Mouse (Mus musculus) embryonic facial prominence, embryonic 13.5 days (tissue): Measurements from ENCODE around the gene Theg. TPM values are rescaled to one million over a fixed set of nuclear protein-coding genes. Genes with fewer than 3 reads are reported as not detected.

Experiments used
- ATAC-seq: fragments of 200-750 bp; cut with Nextera tagmentation; 2 replicates; pipeline ENCODE4 v1.8.0; 2017; ENCODE audit warnings: low read depth; ENCODE audit not compliant: insufficient number of reproducible peaks, insufficient read depth, low FRiP score, low TSS enrichment
- H3K27ac ChIP-seq: fragments of 300-500 bp; sonication (generic); 2 replicates; pipeline ENCODE4 v1.5.1; 2015; ENCODE audit warnings: moderate library complexity, mild to moderate bottlenecking, inconsistent platforms
- H3K27me3 ChIP-seq: fragments of 300-500 bp; sonication (generic); 2 replicates; pipeline ENCODE4 v1.6.1; 2015; ENCODE audit warnings: mild to moderate bottlenecking, inconsistent platforms
- H3K36me3 ChIP-seq: fragments of 300-500 bp; sonication (generic); 2 replicates; pipeline ENCODE4 v1.6.1; 2015; ENCODE audit warnings: mild to moderate bottlenecking, inconsistent platforms
- H3K4me1 ChIP-seq: fragments of 300-500 bp; sonication (generic); 2 replicates; pipeline ENCODE4 v1.6.1; 2015; ENCODE audit warnings: inconsistent platforms
- H3K4me2 ChIP-seq: fragments of 300-500 bp; sonication (generic); 2 replicates; pipeline ENCODE4 v1.6.1; 2015; ENCODE audit warnings: moderate library complexity, mild to moderate bottlenecking, inconsistent platforms
- H3K4me3 ChIP-seq: fragments of 300-500 bp; sonication (generic); 2 replicates; pipeline ENCODE4 v1.5.1; 2015; ENCODE audit warnings: mild to moderate bottlenecking, inconsistent platforms
- H3K9ac ChIP-seq: fragments of 300-500 bp; sonication (generic); 2 replicates; pipeline ENCODE4 v1.6.1; 2015; ENCODE audit warnings: mild to moderate bottlenecking, inconsistent platforms
- H3K9me3 ChIP-seq: fragments of 300-500 bp; sonication (generic); 2 replicates; pipeline ENCODE4 v1.6.1; 2016; ENCODE audit warnings: inconsistent platforms
- WGBS: fragments of 180-500 bp; shearing (Covaris S2); methylation state at CpG from one replicate; pipeline ENCODE4 v1.1.7; 2015; ENCODE audit warnings: mixed read lengths; 5-methylcytosine and 5-hydroxymethylcytosine counted together
- polyA plus RNA-seq: library from polyadenylated mRNA; unstranded; fragments of >200 nt; fragmentation: Nextera tagmentation; extraction: Ambion mirVana; gene quantifications from 2 replicates; pipeline ENCODE4 v1.2.1, GENCODE M21; 2015

Theg gene
- polyA plus RNA-seq, 1 experiment from 2014 or later, result not detected

DNA sequence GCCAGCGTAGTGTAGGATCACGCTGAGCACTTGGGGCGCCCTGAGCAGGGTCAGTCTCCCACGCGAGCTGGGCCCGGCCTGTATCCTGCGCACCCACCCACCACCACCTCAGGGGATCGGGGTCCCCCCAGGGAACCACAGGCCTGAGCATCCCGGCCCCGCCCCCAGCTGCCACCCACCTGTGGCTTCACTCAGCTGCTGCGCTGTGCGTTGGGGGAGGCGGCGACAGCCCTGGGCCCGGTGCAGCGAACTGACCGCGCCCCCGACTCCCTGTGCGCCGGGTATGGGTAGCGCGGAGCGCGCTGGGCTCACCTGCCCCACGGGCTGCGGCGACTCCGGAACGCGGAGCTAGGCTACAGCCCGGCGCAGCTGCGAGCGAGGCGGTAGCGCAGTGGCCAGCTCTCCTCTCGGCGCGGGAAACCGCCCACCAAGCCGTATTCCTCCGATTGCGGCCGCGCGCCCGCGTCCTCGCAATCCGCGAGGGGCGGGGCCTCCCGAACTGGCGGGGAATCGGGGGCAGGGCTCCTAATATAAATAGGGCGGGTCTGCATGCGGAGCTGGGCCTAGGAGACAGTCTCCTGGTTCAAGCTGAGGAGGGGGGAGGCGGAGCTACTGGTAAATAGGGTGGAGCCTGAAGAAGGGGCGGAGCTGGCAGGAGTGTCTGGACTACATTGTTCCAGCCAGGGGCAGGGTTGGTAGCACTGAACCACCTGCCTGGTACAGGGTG, 26.6 kb upstream of the Theg start, which contains the start of gene C2cd4c:
C2cd4c (minus strand) TSS at position 448 of the 727 bp plus-strand sequence.
- under 1% methylated on average over 58 of the region's 60 CpGs for WGBS
- no peaks in the 10 kb centered on the region for H3K36me3 ChIP-seq
- peak within 1 kb of the TSS; percentile 73 for H3K9ac ChIP-seq
- peaks cover 47% of the 10 kb centered on the region for H3K27me3 ChIP-seq
- H3K4me3 ChIP-seq, result peak within 1 kb of the TSS; percentile 64
- H3K4me1 ChIP-seq, result peaks cover 24% of the 10 kb centered on the region
- H3K4me2 ChIP-seq, result peak within 1 kb of the TSS; percentile 97
- ATAC-seq, result peak; percentile 50
- H3K27ac ChIP-seq, result no peak within 1 kb of the TSS
- no peaks in the 10 kb centered on the region for H3K9me3 ChIP-seq

GRCm38 (mm10) chr10:79612192-79613135, 25.3 kb upstream of the Theg start:
- Histone ChIP-seq H3K9ac (peak overlapping the region; percentile 17; the same call in 1 of the 2 replicates), H3K27me3 (peaks cover 47% of the 10 kb centered on the region)
- no peak for ATAC-seq

GRCm38 (mm10) chr10:79611296-79611695, 24.2 kb upstream of the Theg start:
- Histone ChIP-seq H3K9me3 (no peaks in the 10 kb centered on the region), H3K4me3 (no peak overlapping the region), H3K4me2 (no peak overlapping the region), H3K36me3 (no peaks in the 10 kb centered on the region), H3K27ac (no peak overlapping the region), H3K4me1 (peaks cover 24% of the 10 kb centered on the region), H3K9ac (no peak overlapping the region), H3K27me3 (peaks cover 47% of the 10 kb centered on the region)
- no peak for ATAC-seq
- 33% methylated on average over 5 of the region's 5 CpGs for WGBS

More at GRCm38 (mm10) chr10:79612192-79613135, 25.3 kb upstream of the Theg start:
- no peaks in the 10 kb centered on the region for H3K36me3 ChIP-seq
- peak overlapping the region; percentile 97 for H3K4me2 ChIP-seq
- H3K9me3 ChIP-seq, result no peaks in the 10 kb centered on the region
- WGBS, result 10% methylated on average over 51 of the region's 51 CpGs
- H3K27ac ChIP-seq, result no peak overlapping the region
- H3K4me1 ChIP-seq, result peaks cover 24% of the 10 kb centered on the region
- H3K4me3 ChIP-seq, result peak overlapping the region; percentile 64

GRCm38 (mm10) chr10:79609276-79609675, 22.1 kb upstream of the Theg start:
- 84% methylated on average over 3 of the region's 3 CpGs for WGBS
- H3K4me2 ChIP-seq, result no peak overlapping the region
- H3K9me3 ChIP-seq, result no peaks in the 10 kb centered on the region
- no peaks in the 10 kb centered on the region for H3K36me3 ChIP-seq
- peaks cover 24% of the 10 kb centered on the region for H3K4me1 ChIP-seq
- no peak for ATAC-seq
- no peak overlapping the region for H3K27ac ChIP-seq
- peaks cover 42% of the 10 kb centered on the region for H3K27me3 ChIP-seq
- H3K4me3 ChIP-seq, result no peak overlapping the region
- H3K9ac ChIP-seq, result no peak overlapping the region

DNA sequence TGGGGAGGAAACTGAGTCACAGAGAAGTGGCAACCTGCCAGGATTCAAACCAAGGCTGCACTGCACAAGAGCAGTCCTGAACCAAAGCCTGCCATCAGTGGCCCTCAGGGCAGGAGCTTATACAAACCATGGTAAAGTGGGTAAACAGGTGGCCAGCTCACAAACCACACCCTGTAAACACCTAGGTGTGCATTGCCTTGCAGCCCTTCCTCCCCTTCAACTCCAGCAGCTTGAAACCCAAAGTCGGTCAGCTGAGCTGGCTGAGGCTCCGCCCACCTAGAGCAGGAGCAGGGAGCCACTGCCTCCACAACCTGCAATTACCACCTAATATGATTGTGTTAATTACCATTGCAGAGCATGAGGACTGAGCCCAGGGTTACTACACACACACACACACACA, 20.8 kb upstream of the Theg start:
- ATAC-seq, result no peak
- Histone ChIP-seq H3K27me3 (peaks cover 28% of the 10 kb centered on the region), H3K4me3 (no peak overlapping the region), H3K4me1 (peaks cover 12% of the 10 kb centered on the region), H3K4me2 (no peak overlapping the region), H3K36me3 (no peaks in the 10 kb centered on the region), H3K27ac (no peak overlapping the region), H3K9ac (no peak overlapping the region), H3K9me3 (no peaks in the 10 kb centered on the region)
- WGBS, result 40% methylated on average over 2 of the region's 2 CpGs

DNA sequence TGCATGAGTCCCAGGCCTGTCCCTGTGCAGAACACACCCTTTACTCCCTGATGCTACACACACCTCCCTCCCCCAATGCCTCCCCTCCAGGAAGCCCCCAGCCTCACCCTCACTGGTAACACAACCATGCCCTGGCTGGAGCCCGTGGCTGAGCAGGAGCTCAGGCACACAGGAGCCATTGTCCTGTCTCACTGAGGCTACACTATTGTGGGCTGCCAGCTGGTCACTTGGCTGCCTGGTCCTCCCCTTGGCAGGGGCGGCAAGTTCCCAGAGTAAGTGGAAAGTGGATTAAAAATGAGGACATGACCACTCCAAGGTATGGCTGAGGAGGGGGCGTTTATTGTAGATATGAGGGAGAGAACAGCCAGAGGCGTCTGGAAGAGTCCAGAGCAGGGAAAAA, 19.4 kb upstream of the Theg start:
- H3K27ac ChIP-seq, result no peak overlapping the region
- no peak for ATAC-seq
- no peaks in the 10 kb centered on the region for H3K36me3 ChIP-seq
- H3K9me3 ChIP-seq, result no peaks in the 10 kb centered on the region
- 55% methylated on average over 4 of the region's 4 CpGs for WGBS
- no peak overlapping the region for H3K4me3 ChIP-seq
- no peaks in the 10 kb centered on the region for H3K4me1 ChIP-seq
- H3K27me3 ChIP-seq, result peaks cover 14% of the 10 kb centered on the region
- H3K4me2 ChIP-seq, result no peak overlapping the region
- H3K9ac ChIP-seq, result no peak overlapping the region

GRCm38 (mm10) chr10:79597936-79598230, 10.8 kb upstream of the Theg start:
- peaks cover 20% of the 10 kb centered on the region for H3K27me3 ChIP-seq
- H3K4me3 ChIP-seq, result no peak overlapping the region
- H3K9me3 ChIP-seq, result no peaks in the 10 kb centered on the region
- no peak overlapping the region for H3K9ac ChIP-seq
- no peaks in the 10 kb centered on the region for H3K4me1 ChIP-seq
- H3K4me2 ChIP-seq, result no peak overlapping the region
- no peaks in the 10 kb centered on the region for H3K36me3 ChIP-seq
- no peak overlapping the region for H3K27ac ChIP-seq
- 53% methylated on average over 4 of the region's 4 CpGs for WGBS
- ATAC-seq, result no peak

DNA sequence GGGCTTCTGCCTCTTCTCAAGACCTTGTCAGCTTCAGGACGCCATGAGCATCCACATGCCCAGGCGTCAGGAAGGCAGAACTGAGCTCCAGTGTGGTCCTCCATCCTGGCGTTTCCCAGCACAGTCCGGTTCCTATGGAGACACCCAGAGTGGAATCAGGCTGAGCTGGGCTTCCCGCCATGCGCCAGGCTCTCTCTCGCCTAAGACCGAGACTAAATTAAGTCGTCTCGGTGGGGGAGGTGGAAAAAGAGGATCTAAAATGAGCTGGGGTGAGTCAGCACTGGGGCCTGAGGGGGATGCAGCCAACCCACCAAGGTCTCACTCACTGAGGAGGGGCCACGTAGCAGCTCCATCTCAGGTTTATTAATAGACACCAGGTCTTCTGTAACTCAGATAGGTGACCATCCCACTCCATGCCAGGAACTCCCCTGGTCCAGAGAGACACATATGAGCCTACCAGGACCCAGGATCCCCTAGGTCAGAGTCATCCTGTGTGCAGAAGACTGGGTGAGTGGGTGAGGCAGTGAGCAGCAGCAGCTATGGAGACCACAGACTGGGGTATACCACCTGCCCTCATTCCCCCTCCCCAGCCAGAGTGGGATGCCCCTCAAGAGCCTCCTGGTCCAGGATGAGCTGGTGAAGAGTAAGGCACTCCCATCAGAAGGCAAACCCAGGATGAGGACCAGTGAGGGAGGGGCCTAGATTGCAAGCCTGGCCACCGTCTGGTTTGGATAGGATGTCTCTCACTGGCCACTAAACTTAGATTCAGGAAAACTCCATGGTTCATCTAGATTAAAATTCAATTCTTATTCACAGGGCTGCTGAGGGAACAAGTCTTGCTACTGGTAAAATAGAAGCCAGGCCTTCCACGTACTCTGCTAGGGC, 10.2 kb upstream of the Theg start:
- no peaks in the 10 kb centered on the region for H3K36me3 ChIP-seq
- no peak overlapping the region for H3K27ac ChIP-seq
- no peaks in the 10 kb centered on the region for H3K9me3 ChIP-seq
- no peak for ATAC-seq
- no peak overlapping the region for H3K4me2 ChIP-seq
- peaks cover 20% of the 10 kb centered on the region for H3K27me3 ChIP-seq
- H3K9ac ChIP-seq, result no peak overlapping the region
- no peak overlapping the region for H3K4me3 ChIP-seq
- 23% methylated on average over 13 of the region's 13 CpGs for WGBS
- no peaks in the 10 kb centered on the region for H3K4me1 ChIP-seq

DNA sequence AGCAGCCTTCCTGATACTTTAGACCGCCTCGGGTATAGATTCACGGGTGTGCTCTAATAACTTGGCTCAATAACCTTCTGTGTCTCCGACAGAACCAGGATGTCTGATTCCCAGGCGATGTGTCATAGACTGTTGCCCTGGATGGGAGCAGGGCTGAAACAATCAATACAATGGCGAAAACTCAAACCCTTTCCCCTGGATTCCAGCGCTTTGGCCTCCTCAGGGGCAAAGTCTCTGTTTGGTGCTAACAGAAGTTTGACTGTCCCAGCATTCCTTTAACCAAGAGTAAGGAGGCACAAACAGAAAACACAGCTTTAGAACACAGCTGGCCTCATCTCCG, 8.4 kb upstream of the Theg start:
- H3K36me3 ChIP-seq, result no peaks in the 10 kb centered on the region
- H3K9ac ChIP-seq, result no peak overlapping the region
- no peaks in the 10 kb centered on the region for H3K9me3 ChIP-seq
- WGBS, result 54% methylated on average over 8 of the region's 8 CpGs
- H3K4me3 ChIP-seq, result no peak overlapping the region
- no peaks in the 10 kb centered on the region for H3K4me1 ChIP-seq
- H3K27ac ChIP-seq, result no peak overlapping the region
- no peak overlapping the region for H3K4me2 ChIP-seq
- no peak for ATAC-seq
- peaks cover 20% of the 10 kb centered on the region for H3K27me3 ChIP-seq

DNA sequence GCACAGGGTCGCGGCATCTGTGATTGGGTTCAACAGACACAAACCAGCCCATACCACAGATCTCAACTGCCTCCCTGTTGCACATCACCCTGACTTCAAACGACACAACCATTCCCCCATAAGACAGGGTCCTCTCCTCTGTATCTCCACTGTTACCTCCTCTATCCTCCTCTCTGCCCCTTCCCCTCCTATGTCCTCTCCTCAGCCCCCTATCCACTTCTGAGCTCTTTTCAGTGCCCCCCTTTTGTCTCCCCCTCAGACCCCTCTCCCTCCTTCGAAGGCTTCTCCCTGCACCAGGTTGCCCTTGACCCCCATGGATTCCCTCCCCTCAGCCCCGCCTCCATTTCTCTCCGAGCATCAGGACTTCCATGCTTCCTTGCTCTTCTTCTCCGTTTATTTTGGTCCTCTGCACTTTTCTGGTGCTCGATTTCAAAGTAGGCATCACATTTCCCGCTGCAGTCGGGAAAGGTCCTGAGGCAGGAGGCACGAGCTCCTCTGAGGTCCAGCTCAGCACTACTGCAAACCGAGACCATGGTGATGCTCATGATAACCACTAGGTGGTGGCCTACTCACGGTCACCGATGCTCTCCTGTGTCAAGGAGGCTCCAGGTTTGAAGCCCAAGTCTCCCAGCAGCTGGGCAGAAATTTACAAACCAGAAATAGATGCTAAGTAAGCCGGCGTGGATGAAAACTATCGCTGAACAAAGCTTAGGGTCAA, 7.9 kb upstream of the Theg start:
- Histone ChIP-seq H3K27me3 (peaks cover 20% of the 10 kb centered on the region), H3K9ac (no peak overlapping the region), H3K4me1 (no peaks in the 10 kb centered on the region), H3K9me3 (no peaks in the 10 kb centered on the region), H3K4me3 (no peak overlapping the region), H3K36me3 (no peaks in the 10 kb centered on the region), H3K27ac (no peak overlapping the region), H3K4me2 (peak overlapping the region; percentile 14; the same call in 1 of the 2 replicates)
- peak; percentile 80; the same call in 1 of the 2 replicates for ATAC-seq
- WGBS, result 15% methylated on average over 17 of the region's 17 CpGs

DNA sequence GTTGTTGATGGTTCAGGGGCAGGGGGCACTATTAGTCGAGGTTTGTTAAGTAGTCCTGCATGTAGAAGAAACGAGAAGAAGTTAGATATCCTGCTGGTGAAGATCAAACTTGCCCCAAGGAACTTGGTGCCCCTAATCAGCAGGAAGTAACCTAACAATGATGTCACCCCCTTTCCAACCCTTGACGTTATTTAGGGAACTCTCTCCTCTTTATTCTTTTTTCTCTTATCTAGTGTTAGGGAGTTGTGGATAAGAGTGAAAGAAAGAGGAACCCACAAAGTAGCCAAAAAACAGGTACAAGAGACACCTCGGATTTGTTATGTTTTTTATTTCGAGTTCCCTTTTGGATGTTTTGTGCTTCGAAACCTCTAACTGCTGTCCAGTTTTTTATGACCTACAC, 7.0 kb upstream of the Theg start:
- H3K9ac ChIP-seq, result no peak overlapping the region
- no peak for ATAC-seq
- WGBS, result 54% methylated on average over 6 of the region's 6 CpGs
- H3K36me3 ChIP-seq, result no peaks in the 10 kb centered on the region
- no peaks in the 10 kb centered on the region for H3K9me3 ChIP-seq
- H3K27me3 ChIP-seq, result peaks cover 20% of the 10 kb centered on the region
- H3K4me3 ChIP-seq, result no peak overlapping the region
- H3K4me2 ChIP-seq, result no peak overlapping the region
- H3K4me1 ChIP-seq, result no peaks in the 10 kb centered on the region
- H3K27ac ChIP-seq, result no peak overlapping the region
